Mouse (Mus musculus) inflammation-experienced regulatory T-cells, adult 16 weeks (primary cell): ENCODE data around the gene B230219D22Rik. TPM values are rescaled to one million over a fixed set of nuclear protein-coding genes. Genes with fewer than 3 reads are reported as not detected.

Experiments used
- polyA plus RNA-seq: library from polyadenylated mRNA; unstranded; fragments of 100-300 nt; shearing (Covaris generic); gene quantifications from one replicate; pipeline ENCODE4 v1.2.1, GENCODE M21; 2017

B230219D22Rik gene
- 11.4 TPM for polyA plus RNA-seq

GRCm38 (mm10) chr13:55692535-55693242 lies at the start of gene B230219D22Rik:
B230219D22Rik (plus strand) TSS chr13:55693124.

DNA sequence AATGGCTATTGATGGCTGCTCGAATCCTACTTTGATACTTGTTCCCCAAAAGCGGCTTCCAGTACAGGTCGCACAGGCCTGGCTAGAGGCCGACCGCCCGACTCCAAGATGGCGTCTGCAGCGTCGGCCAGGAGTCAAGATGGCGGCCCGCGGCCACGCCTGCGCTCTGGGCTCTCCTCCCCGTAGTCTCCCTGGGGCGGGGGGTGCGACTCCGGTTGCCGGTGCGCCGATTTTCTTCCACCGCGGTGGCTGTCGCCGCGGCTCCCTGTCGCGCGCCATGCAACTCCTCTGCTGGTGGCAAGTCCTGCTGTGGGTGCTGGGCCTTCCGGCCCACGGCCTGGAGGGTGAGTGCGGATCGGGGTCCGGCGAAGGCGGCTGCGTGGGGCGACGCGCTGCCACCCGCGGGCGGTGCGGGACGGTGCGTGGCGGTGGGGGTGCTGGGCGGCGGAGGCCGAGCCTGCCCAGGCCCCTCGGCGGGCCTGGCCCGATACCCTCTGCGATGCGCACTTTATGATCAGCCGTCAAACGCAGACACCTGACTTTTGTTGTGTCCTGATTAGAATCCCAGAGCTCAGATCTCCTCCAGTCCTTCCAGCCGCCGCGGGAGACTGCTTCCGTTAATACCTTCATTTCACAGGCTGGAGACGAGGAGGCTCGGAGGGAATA lies 21.7 kb downstream of the B230219D22Rik start, which contains the start of gene Txndc15:
Gene Txndc15, plus strand, starts transcription at position 150 of the 666 bp plus-strand sequence.

GRCm38 (mm10) chr13:55727120-55727838 lies 34.4 kb downstream of the B230219D22Rik start, which contains the start of gene Pcbd2:
Pcbd2 (plus strand) TSS chr13:55727368.

Other genes starting within 250 kb of the B230219D22Rik start
- gene Grk6, start 248.1 kb upstream of the B230219D22Rik start, polyA plus RNA-seq, result 18.2 TPM
- gene Prr7, start 228.9 kb upstream of the B230219D22Rik start, polyA plus RNA-seq, result not detected
- gene Dbn1, start 205.0 kb upstream of the B230219D22Rik start, polyA plus RNA-seq, result not detected
- gene Pdlim7, start 179.4 kb upstream of the B230219D22Rik start, polyA plus RNA-seq, result 16.1 TPM
- gene Dok3, start 163.8 kb upstream of the B230219D22Rik start, polyA plus RNA-seq, result 2.6 TPM
- gene Ddx41, start 156.5 kb upstream of the B230219D22Rik start, polyA plus RNA-seq, result 101 TPM
- gene Fam193b, start 122.0 kb upstream of the B230219D22Rik start, polyA plus RNA-seq, result 30.0 TPM
- 296 TPM for gene Tmed9, start 119.4 kb upstream of the B230219D22Rik start, polyA plus RNA-seq
- 49.6 TPM for gene B4galt7, start 93.2 kb upstream of the B230219D22Rik start, polyA plus RNA-seq
- gene Caml, start 70.1 kb upstream of the B230219D22Rik start, polyA plus RNA-seq, result 36.6 TPM
- 68.9 TPM for gene Ddx46, start 58.1 kb upstream of the B230219D22Rik start, polyA plus RNA-seq
- gene Txndc15, start 21.5 kb downstream of the B230219D22Rik start, polyA plus RNA-seq, result 68.3 TPM
- gene Pcbd2, start 34.2 kb downstream of the B230219D22Rik start, polyA plus RNA-seq, result 16.4 TPM
- not detected for gene Catsper3, start 91.4 kb downstream of the B230219D22Rik start, polyA plus RNA-seq
- not detected for gene Pitx1, start 143.1 kb downstream of the B230219D22Rik start, polyA plus RNA-seq